Mouse (Mus musculus) cerebellum, postnatal 36 days (tissue): ENCODE measurements at regions not wholly inside any gene's neighbourhood (a gene's known extent, or its start where the extent isn't known, plus 50 kb on each side); places are given as distances from the start of the nearest gene placed in this dataset.
A peak's percentile ranks its signal among the peaks of the same experiment; 100 is the strongest.

Experiments used
- DNase-seq, 2 experiments: peaks; one replicate each; pipeline ENCODE4 v3.0.0; 2021 to 2022; ENCODE audit warnings: mixed read lengths in 2 of 2

DNA sequence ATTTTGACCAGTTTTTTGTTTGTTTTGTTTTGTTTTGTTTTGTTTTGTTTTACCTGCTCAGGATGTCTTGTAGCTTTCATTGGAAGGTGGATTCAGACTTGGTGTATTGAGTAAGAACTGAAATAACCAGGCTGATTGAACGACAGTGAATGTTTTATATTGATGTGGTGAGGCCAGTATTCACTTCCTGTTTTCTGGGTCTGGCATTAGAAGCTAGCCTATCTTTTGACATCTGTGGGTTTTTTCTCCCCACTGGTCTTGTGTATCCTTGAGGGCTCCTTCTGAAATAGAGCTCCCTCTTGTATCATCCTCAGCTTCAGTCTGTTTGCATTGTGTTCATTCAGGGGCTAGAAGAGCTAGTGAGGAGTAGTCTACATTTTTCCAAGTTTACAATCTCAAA lies 175.5 kb downstream of the 1700129C05Rik start:
- DNase-seq = no peak

DNA sequence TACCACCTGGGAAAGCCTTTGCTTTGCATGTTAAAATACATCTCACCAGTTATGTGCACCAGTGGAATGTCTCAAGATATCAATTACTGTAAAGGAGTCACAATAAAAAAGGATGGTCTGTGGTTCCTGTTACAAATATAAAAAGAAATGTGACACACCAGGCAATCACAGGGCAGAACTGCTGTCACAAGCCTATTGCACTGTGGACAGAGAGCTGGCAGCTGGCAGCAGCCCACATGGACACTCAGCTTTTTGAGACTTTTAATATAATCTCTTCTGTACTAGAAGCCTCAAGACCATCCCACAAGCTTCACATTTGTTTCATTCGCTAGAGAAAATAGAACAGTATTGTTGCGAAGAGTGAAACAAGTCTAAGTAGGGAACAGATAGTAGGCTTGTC lies 197.7 kb downstream of the 1700129C05Rik start:
- no peak for DNase-seq

DNA sequence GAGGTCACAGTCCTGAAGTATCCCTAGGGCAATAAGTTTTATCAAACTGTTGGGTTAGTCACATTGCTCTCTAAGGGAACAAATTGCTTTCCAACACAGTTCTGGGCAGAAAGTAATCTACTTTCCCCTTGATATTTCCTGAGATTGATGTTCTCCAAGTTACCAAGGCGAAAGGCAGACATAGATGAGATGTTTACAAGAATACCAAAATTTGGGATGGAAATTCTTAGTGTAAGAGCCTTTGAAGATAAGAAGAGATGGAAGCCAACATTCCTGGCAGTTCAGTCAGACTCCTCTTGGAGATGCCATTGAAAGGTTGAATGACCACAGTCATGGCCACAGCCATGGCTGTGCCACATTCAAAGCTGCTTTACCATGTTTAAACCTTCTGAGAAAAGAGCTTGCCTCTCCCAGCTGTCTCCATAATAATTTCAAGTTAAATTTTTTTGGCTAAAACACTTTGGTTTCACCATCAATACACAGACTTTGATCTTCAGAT lies 199.4 kb downstream of the 1700129C05Rik start:
- no peak for DNase-seq

DNA sequence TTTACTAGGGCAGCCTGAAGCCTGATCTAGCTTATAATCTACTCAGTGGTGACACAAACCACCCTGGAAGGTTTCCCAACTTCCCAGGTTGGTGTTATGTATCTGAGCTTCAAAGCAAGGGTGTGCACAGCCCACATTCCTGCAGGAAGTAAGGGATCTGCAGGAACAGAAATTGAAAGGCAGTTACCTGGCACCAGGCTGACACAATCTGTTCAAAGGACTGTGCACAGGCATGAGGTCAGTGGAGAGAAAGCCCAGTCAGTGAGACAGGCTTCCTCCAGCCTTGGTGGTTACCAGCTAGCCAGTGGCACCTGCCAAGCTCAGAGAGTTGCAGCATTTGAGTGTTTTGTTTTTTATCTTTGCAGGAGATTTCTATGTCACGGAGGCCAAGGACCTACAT lies 203.6 kb downstream of the 1700129C05Rik start:
- peak; percentile 87 to 89 for DNase-seq

DNA sequence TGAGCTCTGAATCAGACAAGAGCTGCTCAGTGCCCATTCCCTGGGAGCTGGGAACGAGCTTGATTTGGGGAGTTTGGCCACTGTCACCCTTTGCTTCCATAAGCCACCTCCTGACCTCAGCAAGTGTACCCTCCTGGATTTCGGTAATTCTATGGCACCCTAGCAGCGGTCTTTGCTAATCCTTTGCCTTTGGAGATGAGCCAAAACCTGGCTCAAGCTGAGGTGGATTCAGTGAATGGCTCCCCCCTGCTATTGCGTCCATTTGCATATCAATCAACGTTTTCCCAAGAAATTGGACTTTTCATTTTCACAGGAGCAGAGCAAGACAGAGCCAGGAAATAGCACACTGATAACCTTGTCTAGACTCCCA lies 204.1 kb downstream of the 1700129C05Rik start:
- DNase-seq = no peak

DNA sequence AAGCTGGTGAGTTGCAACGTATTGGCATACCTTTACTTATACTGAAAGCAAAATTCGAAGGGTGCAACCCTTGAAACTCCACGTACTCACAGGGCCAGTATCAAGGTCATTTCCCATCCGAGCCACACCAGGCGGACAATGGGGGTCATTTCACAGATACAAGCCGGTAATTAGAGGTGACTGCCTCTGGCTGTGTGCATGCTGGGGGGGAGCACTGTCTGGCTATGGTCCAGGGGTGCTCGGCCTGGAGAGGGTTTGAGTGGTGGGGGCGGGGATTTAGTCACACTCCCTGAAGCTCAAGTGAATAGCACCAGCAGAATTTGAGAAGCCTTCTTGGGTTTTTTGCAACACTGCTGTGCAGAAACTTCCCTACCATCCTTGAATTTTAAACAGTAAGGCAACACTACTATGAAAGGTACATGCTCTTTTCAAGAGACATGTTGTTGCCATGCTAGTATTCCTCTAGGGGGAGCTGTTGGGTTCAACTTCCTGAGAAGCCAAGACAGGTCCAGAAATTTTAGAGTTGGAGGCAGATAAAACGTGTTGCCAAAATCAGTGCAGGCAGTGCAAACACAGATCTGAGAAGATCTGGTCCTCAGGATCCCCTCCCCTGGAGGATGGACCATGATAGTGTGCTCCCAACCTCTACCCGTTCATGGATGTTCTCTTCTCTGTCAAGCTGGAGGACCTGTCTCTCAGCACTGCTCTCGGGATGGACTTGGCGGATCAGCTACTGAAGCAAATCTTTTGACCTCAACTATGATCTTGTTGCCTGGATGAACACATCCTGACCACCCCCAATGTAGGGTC lies 204.7 kb downstream of the 1700129C05Rik start:
- DNase-seq = peak; percentile 34 to 47

DNA sequence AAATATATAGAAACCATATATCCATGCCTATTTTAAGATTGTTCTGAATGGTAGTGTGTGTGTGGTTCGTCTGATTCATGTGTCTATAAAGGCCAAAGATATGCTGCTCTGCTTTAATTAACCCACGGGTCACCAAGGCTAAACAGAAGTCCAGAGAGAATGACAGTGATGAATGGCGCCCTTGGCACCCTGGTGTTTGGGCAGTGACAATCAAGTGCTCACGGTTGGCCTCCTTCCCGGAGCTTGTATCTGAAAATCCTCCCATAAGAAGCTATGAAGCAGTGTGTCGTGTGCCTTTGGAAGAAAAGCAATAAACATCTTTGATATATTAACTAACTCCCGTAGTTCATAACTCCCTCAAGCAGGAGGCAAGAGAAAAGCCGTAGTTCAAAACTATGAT lies 205.4 kb downstream of the 1700129C05Rik start:
- DNase-seq = peak; percentile 41

DNA sequence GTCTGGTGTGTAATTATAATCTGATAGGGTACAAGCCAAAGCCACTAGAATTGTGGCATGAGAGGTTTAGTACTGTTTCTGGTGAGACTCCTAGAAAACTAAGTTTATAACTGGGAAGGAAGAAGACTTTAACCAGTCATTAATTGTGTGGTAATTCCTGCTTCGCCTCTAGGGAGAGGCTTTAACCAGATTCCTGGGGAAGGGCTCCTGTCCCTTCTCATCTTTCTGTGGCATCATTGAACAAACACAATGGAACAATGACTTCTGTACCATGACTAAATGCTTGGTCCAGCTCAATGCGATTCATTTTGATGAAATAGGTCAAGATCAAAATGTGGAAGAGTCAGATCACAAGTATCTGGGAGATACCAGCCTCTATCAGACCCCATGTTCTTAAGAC lies 206.6 kb downstream of the 1700129C05Rik start:
- DNase-seq = no peak

DNA sequence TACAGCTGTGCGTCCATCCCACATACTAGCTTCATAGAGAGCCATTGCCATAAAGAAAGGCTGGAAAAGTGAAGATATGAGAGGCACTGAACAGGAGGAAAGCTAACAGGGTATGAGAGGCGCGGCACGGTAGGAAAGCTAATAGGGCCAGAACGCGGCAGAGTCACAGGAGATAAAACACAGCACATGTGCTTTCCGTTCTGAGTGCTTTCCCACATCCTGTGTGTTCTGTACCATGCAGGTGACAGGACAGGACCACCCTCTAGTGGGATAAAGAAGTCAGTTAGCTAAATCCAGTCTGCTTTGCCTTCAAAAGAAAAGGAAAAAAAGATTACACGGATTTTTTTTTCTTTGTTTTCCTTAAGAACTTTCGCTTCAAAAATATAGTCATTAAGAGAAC lies 224.8 kb downstream of the 1700129C05Rik start:
- DNase-seq = no peak

DNA sequence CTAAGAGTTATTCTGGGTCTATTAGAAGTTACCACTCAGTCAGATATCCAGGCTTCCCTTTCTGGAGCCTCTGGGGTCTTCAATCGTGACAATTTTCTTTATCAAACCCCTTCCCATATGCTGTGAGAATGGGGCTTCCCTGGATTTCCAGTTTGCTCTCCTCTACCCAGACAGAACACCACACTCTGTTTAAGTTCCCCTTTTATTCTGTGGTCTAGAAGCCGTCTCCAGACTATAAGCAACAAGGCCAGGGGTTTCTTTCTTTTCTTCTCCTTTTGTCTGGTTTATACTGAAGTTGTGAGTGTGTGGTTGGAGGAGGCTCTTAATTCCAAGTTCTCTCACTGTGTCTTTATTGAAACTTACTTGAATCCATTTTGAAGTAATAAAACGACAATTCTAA lies 225.5 kb downstream of the 1700129C05Rik start:
- no peak for DNase-seq

DNA sequence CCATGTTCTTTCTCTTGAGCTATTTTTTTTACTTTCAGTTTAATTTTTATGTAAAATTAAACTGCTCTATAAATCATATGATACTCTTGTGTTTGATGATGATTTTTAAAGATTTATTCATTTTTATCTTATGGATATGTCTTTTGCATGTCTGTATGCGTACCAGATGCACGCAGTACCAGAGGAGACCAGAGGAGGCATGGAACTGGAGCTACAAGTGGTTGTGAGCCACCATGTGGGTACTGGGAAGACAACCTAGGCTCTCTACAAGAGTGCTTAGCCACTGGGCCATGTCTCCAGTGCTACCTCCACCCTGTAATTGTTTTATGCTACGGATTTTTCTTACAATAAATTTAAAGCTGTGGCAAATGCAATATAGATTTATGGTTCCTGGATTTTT lies 227.8 kb downstream of the 1700129C05Rik start:
- no peak for DNase-seq

DNA sequence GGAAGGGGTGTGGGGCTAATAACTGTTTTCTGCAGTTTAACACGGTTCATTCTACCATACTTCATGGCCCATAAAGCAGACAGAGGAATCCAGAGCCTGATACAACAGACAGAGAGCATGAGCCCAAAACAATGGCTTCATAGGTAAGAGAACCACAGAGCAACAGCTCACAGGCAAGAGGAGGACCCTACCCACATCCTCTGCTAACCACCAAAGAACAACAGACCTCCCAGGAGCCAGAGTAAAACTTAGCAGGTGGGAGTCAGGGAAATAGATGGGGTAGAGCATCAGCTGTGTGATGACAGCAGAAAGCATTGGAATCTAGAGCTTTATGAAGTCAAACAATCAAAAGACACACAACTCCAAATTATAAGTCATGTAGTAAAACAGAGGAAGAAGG lies 231.8 kb downstream of the 1700129C05Rik start:
- DNase-seq = no peak

DNA sequence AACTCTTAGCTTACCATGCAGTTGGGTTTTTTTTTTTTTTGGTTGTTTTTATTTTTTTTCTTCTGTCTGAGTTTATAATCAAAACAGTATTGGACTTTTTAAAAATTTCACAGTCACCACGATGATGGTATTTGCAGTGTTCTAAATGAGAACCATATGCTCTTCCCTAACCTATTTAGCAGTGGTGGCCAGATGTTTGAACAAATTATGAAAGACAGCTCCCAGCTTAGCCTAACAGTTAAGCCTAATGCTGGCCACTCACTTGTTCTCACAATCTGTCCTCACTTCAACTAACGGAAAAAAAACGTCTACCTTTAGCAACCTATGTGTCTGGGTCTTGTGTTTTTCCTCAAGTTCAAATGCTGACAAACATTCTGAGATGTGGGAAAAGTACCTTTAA lies 234.8 kb downstream of the 1700129C05Rik start:
- DNase-seq = no peak

DNA sequence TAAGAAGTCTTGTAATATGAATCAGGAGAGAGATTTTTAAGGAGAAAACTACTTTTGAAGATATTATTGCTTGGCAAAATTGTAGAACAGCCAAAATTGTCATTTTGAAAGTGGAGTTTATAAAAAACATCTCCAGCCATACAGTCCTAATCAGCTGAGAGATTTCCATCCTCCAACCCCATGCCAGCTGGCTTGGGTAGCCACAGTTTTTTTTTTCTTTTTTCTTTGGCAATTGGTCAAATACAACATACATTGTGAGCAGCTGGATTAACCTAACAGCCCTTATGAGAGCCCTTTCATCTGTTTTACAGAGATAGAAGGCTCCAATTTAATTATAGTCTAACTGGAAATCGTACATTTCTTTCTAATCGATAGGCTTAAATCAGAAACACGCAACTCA lies 235.3 kb downstream of the 1700129C05Rik start:
- DNase-seq = no peak

DNA sequence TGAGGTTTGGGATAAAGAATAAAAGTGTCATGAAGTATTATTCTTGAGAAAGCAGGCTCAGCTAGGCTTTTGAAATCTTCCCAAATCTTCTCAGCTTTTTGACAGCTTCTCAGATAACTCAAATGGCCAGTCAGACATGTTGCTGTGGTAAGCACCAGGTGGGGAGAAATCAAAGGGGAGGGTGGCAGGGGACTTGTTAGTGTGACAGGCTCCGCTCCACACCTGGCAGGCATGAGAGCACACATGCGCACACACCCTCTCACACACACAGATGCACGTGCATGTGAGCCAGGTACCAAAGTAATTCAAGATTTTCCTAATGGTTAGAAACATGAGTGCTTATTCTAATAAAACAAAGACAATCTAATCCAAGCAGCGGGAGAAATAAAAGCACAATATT lies 236.1 kb downstream of the 1700129C05Rik start:
- no peak for DNase-seq

DNA sequence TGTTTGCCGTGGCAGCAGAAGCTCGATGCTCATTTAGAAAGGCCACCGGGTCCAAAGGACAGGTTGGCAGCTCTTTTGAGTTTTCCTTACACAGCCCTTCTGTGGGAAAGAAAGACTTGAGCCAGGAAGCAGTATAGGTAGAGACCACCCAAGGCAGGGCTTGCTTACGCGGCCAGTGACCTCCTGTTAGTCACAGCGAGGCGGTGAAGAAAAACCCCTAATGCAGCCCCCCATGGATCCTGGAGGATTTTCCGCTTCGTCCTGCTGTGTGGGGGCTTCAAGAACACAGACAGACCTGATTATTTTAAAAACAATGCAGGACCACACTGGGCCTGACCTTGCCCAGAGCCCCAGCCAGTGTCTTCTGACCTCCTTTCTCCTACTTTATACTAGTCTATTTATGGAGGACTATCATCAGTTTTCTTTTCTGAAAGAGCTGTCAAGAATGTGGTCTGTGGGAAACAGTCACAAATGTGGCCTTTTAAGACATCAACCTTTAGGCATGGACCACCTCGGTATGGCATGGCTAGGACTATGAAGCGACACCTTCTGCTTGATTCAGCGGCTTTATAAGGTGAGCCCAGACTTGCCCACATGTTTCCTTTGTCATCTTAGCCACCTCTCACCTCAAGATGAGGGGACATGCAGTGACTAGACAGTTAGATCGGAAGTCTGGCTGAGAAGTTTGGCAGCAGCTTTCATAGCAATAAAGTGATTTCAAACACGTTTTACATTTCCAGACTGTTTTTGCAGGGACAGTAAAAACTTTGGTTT lies 274.3 kb downstream of the 1700129C05Rik start:
- no peak for DNase-seq

DNA sequence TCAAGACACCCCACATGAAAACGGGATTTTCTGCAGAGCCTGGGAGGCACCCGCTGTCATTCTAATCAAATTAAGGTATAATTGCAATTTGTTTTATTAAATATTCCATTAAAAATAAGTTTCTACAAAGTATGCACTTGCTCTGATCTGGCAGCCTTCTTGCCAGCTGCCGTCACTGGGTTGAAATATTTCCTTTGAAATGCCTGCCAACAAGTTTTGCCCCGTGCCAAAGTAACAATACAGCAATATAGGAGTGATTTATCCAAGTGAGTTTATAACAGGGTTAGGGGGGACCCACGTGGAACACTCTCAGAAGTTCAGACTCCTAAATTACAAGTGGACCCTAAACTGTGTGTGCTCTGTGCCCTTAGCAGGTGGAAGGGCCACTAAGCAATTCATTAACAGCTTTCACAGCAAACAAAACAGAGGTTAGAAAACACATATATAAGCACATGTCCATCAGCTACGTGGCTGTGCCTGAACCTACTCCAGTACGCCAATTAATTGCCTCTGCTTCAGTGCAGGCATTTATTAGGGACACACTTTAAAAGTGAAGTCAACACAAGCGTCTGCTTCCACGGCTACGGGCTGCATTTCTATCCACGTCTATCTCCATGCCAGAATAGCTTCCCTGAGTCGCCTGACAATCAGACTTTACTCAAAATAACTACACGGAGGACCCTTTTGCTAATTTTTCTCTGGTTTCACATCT lies 275.1 kb downstream of the 1700129C05Rik start:
- DNase-seq = no peak

DNA sequence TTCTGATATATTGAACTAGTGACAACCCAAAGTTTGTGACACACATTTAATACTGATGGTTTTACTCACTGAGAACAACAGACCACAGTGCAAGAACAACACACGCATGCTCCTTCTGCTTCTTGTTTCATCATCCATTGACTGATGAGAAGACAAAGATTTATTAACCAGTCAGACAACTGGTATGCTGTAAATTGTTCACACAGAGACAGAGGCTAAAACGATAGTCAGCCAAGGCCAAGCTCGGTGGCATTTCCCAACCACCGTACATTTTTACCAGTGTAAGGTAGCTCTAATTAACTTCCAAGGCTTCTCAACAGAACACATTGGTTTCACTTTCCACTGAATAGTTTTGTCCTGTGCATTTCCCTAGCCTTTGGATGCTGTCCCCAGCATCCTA lies 287.8 kb downstream of the 1700129C05Rik start:
- DNase-seq = no peak

DNA sequence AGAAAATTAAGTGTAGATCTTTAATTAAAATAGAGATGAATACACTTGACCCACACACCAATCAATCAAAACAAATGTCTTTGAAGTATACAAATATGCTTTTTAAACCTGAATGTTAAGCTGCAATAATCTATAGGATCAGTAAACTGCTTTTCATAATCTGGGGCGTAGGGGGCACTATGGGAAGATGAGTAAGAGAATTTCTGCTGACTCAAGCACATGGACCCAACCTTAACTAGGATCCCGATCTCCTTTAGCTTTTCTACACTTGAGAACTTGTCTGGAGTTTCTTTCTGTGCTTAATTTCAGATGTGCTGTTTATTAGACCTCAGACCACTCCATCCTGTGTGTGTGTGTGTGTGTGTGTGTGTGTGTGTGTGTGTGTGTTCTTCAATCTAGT lies 298.1 kb downstream of the 1700129C05Rik start:
- DNase-seq = no peak

DNA sequence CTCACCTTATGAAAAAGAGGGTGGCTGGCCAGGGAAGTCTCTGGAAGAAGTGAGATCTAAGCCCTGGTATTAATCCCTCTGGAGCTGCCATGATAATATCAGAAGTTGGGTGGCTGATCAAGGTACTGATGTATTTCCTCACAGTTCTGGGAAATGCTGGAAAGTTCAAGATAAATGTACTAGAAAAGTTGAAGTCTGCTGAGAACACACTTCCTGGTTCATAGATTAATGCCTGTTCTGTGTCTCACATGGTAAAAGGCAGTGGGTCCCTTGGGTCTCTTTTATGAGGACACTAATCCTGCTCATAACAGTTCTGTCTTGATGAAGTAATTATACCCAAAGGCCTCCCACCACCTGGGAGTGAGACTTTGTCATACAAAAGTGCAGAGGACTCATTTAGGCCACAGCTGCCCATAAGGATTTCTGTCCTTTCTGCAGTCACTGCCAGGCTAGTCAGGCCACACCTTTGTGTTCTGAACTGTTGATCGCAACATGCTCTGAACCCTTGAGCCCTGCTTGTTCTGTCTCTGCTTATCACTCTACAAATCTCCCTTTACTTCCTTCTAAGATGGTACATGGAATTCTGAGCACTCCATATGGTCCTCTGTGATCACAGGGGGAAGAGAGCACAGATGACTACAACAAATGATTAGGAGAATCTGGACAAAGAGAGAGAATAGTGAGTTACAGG lies 300.4 kb downstream of the 1700129C05Rik start:
- DNase-seq = no peak

DNA sequence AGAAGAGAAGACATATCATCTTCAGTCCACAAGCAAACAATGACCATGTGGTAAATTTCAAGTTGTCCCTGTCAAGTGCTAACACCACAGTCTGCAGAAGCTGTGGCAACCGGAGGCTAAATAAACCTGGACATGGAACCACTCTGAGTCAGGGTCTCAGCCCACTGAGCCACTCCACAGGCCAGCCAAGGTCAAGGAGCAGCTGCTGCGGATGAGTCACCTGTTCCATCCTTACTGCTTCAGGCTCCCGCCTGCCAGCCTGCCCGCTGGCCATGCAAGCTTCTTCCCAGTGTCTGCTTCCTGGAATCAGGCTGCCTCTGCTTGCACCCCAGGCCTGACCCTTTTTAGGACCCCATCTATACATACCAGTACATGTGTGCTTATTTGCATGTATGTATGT lies 319.8 kb downstream of the 1700129C05Rik start:
- no peak for DNase-seq

DNA sequence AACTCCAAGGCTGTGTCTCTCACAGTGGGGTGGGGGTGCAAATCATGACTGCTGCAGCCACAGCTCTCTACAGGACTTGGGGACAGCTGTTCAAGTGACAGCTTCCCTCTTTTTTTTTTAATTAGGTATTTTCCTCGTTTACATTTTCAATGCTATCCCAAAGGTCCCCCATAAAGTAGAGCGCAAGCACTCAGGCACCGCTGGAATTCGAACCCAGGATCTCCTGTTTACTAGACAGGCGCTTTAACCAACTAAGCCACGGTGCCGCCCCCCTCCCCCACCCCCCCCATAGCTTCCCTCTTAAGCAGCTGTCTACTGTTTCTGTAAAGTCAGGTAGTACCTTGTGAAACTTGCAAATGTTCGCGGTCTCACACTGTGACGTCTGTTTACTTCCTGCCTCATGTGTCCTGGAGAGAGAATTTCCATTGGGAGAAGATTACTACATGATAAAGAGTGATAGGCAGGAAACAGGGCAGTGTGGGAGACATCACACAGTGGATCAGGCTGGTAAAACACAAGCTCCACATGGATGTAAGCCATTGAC lies 324.7 kb downstream of the 1700129C05Rik start:
- peak; percentile 44 to 46 for DNase-seq

DNA sequence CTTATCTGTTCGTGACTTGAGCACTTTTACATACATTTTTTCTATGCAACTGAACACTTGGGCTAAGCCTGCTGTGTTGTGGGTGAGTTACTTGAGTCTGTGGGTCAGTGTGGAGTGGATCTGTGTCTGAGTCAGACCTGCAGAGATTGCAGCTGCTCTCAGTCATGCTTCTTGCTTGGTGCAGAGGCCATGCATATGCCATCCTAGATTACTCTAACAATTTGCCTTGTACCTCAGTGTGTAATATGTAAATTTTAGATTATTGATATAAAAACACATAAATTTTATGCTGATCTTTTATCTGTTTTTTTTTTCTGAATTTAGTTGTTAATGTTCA lies 326.2 kb downstream of the 1700129C05Rik start:
- DNase-seq = no peak
